Mouse (Mus musculus) G1E (cell line): ENCODE measurements around the gene Vash2. TPM values are rescaled to one million over a fixed set of nuclear protein-coding genes. Genes with fewer than 3 reads are reported as not detected.

Experiments used
- ATAC-seq: 2 replicates; pipeline ENCODE4 v1.8.0; 2016; ENCODE audit warnings: mild to moderate bottlenecking; ENCODE audit not compliant: insufficient number of reproducible peaks, poor library complexity, low FRiP score, severe bottlenecking; ENCODE audit errors: extremely low read depth
- DNase-seq: peaks from one replicate; pipeline ENCODE4 v3.0.0; 2012; ENCODE audit warnings: low spot score
- H3K27me3 ChIP-seq: 2 replicates; pipeline ENCODE4 v1.6.1; 2012; ENCODE audit warnings: mild to moderate bottlenecking, low read length, inconsistent platforms; ENCODE audit not compliant: insufficient read depth
- H3K36me3 ChIP-seq: replicated peaks from 2 replicates; pipeline ENCODE3; 2012; ENCODE audit warnings: mild to moderate bottlenecking, inconsistent platforms
- H3K4me1 ChIP-seq: 2 replicates; pipeline ENCODE4 v1.6.1; 2012; ENCODE audit warnings: low read depth, low read length, inconsistent platforms, mixed read lengths; ENCODE audit not compliant: insufficient read depth
- H3K4me3 ChIP-seq: 2 replicates; pipeline ENCODE4 v1.5.1; 2012; ENCODE audit warnings: low read depth, mild to moderate bottlenecking, inconsistent platforms, low read length, moderate library complexity, mixed read lengths
- H3K9me3 ChIP-seq: replicated peaks from 2 replicates; pipeline ENCODE4 v1.6.1; 2012; ENCODE audit warnings: inconsistent platforms
- CTCF ChIP-seq: IDR thresholded peaks from 2 replicates; pipeline ENCODE4 v1.5.1; 2012; ENCODE audit warnings: low read depth, low read length, inconsistent platforms, mixed read lengths
- GATA1 ChIP-seq: IDR thresholded peaks from 2 replicates; pipeline ENCODE4 v1.6.1; 2012; ENCODE audit warnings: borderline replicate concordance, low read length, inconsistent platforms, mixed read lengths
- GATA2 ChIP-seq: IDR thresholded peaks from 2 replicates; pipeline ENCODE4 v1.6.1; 2012; ENCODE audit warnings: low read depth, low read length, inconsistent platforms, borderline replicate concordance
- POLR2AphosphoS5 ChIP-seq: IDR thresholded peaks from 2 replicates; pipeline ENCODE4 v1.6.1; 2012; ENCODE audit warnings: low read depth, low read length, inconsistent platforms; ENCODE audit not compliant: insufficient replicate concordance
- TAL1 ChIP-seq: conservative IDR thresholded peaks from 2 replicates; pipeline ENCODE4 v1.6.1; 2012; ENCODE audit warnings: low read depth, low read length, inconsistent platforms, mixed read lengths
- polyA plus RNA-seq: library from polyadenylated mRNA; stranded (reverse); fragments of >175 nt; gene quantifications from 2 replicates; pipeline ENCODE4 v1.2.3, GENCODE M21; 2012
- total RNA-seq, 2 experiments: library from RNA; stranded (forward) in 1 of 2; stranded (reverse) in 1 of 2; fragments of 200-1000 nt in 1 of 2; fragments of >200 nt in 1 of 2; fragmentation: Nextera tagmentation in 1 of 2; gene quantifications; 2 replicates each; pipeline ENCODE4 v1.2.3; 2014 to 2017

The Vash2 gene
- total and polyA plus RNA-seq, 3 experiments: 0.22 TPM; not detected in 2

DNA sequence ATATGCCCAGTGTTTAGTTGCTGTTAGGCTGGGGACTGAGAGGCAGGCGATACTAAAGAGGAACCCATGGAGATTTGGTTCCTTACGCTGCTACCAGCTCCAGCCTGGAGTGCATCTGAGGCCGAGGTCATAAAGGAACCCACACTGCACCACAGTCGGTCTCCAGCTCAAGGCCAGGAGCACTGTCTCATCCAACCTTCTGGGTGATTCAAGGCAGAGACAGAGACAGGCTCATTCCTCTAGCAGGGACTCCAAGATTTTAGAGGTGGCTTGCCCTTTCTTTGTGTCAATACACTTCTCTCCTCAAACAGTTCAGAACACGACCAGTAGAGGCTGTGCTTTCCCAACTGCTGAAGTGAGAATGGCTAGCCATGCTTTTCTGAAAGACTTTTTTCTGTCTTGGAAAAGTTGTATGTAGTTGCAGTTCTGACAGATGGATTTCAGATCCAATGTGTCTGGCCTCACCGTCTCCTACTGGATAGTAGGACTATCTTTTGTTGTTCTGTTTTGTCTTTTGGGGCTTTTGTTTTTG is 17.3 kb upstream of the Vash2 start:
- Histone ChIP-seq H3K4me1 (no peaks in the 10 kb centered on the region), H3K27me3 (peaks cover 22% of the 10 kb centered on the region), H3K9me3 (no peaks in the 10 kb centered on the region), H3K36me3 (peaks cover 5% of the 10 kb centered on the region), H3K4me3 (no peak overlapping the region)
- DNase-seq (no peak), ATAC-seq (no peak)
- TF ChIP-seq POLR2AphosphoS5: no peak
- TF ChIP-seq GATA1: no peak
- TF ChIP-seq TAL1: no peak
- no peak for TF ChIP-seq GATA2
- TF ChIP-seq CTCF: no peak

GRCm38 (mm10) chr1:190995548-190995947 is 16.5 kb upstream of the Vash2 start:
- DNase-seq: no peak
- TF ChIP-seq GATA2: no peak
- Histone ChIP-seq H3K36me3 (peaks cover 3% of the 10 kb centered on the region), H3K4me1 (no peaks in the 10 kb centered on the region), H3K4me3 (no peak overlapping the region), H3K27me3 (peaks cover 26% of the 10 kb centered on the region), H3K9me3 (no peaks in the 10 kb centered on the region)
- ATAC-seq: no peak

- Histone ChIP-seq H3K27me3 (peaks cover 29% of the 10 kb centered on the region), H3K36me3 (no peaks in the 10 kb centered on the region), H3K9me3 (no peaks in the 10 kb centered on the region), H3K4me3 (no peak overlapping the region), H3K4me1 (no peaks in the 10 kb centered on the region)
- TF ChIP-seq CTCF: no peak
- TF ChIP-seq GATA1: no peak
- no peak for TF ChIP-seq GATA2
- no peak for TF ChIP-seq POLR2AphosphoS5
- no peak for TF ChIP-seq TAL1
- DNase-seq (no peak), ATAC-seq (no peak)
Observed at GRCm38 (mm10) chr1:190989437-190990082, 10.5 kb upstream of the Vash2 start.

DNA sequence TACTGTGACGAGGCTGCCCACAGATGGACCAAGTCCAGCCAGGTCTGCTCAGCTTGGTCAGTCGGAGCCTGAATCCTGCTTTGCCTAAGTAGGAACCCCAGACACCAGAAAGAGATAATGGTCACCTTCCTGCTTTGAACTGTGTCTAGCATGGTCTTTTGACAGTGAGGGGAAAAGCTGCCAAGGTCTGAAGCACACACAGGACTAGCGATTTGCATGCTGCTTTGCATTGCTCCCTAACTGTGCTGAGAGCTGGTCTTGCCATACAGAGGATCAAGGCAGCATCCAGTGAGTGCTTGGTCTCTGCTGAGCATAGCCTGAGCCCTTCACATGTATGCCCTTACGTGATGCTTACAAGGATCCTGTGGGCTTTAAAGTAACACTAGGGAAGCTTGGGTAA is 2.3 kb upstream of the Vash2 start:
- ATAC-seq: no peak
- DNase-seq: no peak
- H3K4me3 ChIP-seq: no peak overlapping the region
- no peak for TF ChIP-seq GATA1
- H3K9me3 ChIP-seq: no peaks in the 10 kb centered on the region; the same call in 1 of the 2 replicates
- no peaks in the 10 kb centered on the region for H3K36me3 ChIP-seq
- H3K4me1 ChIP-seq: no peaks in the 10 kb centered on the region
- peaks cover 34% of the 10 kb centered on the region for H3K27me3 ChIP-seq

- H3K36me3 ChIP-seq: no peaks in the 10 kb centered on the region
- TF ChIP-seq GATA1: no peak
- no peak for TF ChIP-seq POLR2AphosphoS5
- no peak for TF ChIP-seq TAL1
- no peak for TF ChIP-seq GATA2
- no peak for TF ChIP-seq CTCF
- no peak overlapping the region for H3K4me3 ChIP-seq
- H3K9me3 ChIP-seq: no peaks in the 10 kb centered on the region; the same call in 1 of the 2 replicates
- DNase-seq (no peak), ATAC-seq (no peak)
- no peaks in the 10 kb centered on the region for H3K4me1 ChIP-seq
- peaks cover 38% of the 10 kb centered on the region for H3K27me3 ChIP-seq
Observed at GRCm38 (mm10) chr1:190980470-190980869, 1.4 kb upstream of the Vash2 start.

- peaks cover 56% of the 10 kb centered on the region for H3K27me3 ChIP-seq
- ATAC-seq (no peak), DNase-seq (no peak)
- no peaks in the 10 kb centered on the region for H3K36me3 ChIP-seq
- TF ChIP-seq CTCF (no peak), GATA1 (no peak), POLR2AphosphoS5 (no peak), TAL1 (no peak), GATA2 (no peak)
- H3K4me1 ChIP-seq: no peaks in the 10 kb centered on the region
- H3K9me3 ChIP-seq: no peaks in the 10 kb centered on the region; the same call in 1 of the 2 replicates
- no peak overlapping the region for H3K4me3 ChIP-seq
Observed at GRCm38 (mm10) chr1:190978511-190979073, 504 bp downstream of the Vash2 start.
